Mouse (Mus musculus) heart, postnatal 0 days (tissue): Measurements from ENCODE around the gene Slc34a3.
A peak's percentile ranks its signal among the peaks of the same experiment; 100 is the strongest.

Source experiments
- CTCF ChIP-seq: IDR thresholded peaks from 2 replicates; pipeline ENCODE4 v1.5.1; 2016; ENCODE audit warnings: antibody characterized with exemption, control low read depth, low read depth
- EP300 ChIP-seq: IDR thresholded peaks from 2 replicates; pipeline ENCODE4 v1.6.1; 2016; ENCODE audit warnings: antibody characterized with exemption, low read depth

DNA sequence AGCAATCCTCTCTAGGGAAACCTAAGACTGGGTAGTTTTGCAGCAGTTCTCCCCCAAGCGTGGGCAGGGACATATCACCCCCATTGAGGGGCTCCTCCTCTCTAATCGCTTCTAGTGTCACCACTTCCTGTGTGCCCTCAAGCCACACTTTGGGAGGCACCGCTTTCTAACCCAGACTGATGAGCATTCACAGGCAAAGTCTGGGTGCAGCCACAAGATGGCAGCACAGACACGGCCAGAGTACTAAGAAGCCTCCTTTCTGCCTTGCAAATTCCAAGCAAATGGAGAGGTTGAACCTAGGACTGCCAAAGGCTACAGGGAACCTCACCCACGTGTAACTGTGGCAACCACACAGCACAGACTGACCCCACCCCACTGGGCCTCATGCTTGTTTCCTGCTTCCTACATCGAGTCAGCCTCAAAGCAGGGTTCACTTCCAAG is 40.8 kb downstream of the Slc34a3 start:
- peak; percentile 95 for TF ChIP-seq CTCF
- TF ChIP-seq EP300: no peak
